Mouse (Mus musculus) monocyte, adult 59 days (primary cell): ENCODE results near the gene Zfp574. TPM values are rescaled to one million over a fixed set of nuclear protein-coding genes. Genes with fewer than 3 reads are reported as not detected.

Experiments used
- total RNA-seq, 2 experiments: library from RNA; stranded (reverse); gene quantifications; one replicate each; pipeline ENCODE4 v1.2.4; 2023

Gene Zfp574
- total RNA-seq: 10 to 100 TPM; 12.1 to 13.2 TPM

DNA sequence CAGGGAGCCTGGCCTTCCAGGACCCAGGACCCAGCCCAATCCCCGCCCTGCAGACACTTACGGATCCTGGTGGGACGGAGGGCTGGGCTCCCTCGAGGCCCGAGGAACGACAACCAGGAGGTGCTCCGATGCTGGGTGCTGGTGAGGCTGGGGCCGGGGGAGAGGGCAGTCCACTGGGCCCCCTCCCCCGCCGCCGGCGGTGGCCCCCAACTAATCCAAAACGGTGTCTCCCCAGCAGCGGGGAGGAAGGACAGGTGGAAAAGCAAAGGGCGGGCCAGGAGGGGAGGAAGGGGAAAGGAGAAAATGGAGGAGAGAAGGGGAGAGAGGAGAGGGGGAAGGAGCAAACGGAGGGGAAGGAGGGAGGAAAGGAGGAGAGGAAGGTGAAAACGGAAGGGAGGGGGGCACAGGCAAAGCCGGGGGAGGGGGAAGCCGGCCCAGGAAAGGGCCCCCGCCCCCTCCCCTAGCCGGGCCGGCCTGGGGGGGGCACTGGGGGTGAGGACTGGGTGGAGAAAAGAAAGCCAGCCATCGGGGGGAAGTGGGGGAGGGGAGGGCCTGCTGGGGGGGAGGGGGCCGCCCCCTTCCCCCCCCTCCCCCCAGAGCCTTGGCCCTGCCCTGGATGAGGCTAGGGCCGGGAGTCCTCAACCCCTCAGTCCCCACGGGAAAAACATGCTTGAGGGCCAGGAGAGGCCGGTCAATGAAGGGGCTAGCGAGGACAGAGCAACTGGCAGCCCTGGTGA, at the start of gene Zfp574, which contains the start of gene Grik5:
Zfp574 (plus strand) TSS at position 589 of the 737 bp plus-strand sequence.
Grik5 (minus strand) TSS at position 368 of the 737 bp plus-strand sequence.

Other genes starting within 250 kb of the Zfp574 start
- 1 to 10 TPM; 2.7 to 4.2 TPM for gene Gm9844, start 210.4 kb upstream of the Zfp574 start, total RNA-seq
- not detected for gene Lypd4, start 202.6 kb upstream of the Zfp574 start, total RNA-seq
- not detected for gene Dmrtc2, start 202.5 kb upstream of the Zfp574 start, total RNA-seq
- 1,000 to 10,000 TPM; 1,275 to 1,329 TPM for gene Rps19, start 188.2 kb upstream of the Zfp574 start, total RNA-seq
- gene Cd79a, start 175.2 kb upstream of the Zfp574 start, total RNA-seq: 1 to 10 TPM; 2.2 to 5.3 TPM
- 100 to 1,000 TPM; 595 to 645 TPM for gene Arhgef1, start 169.7 kb upstream of the Zfp574 start, total RNA-seq
- not detected for gene Gm4881, start 128.1 kb upstream of the Zfp574 start, total RNA-seq
- gene Rabac1, start 99.8 kb upstream of the Zfp574 start, total RNA-seq: 100 to 1,000 TPM; 143 to 159 TPM
- 100 to 1,000 TPM; 358 to 382 TPM for gene Atp1a3, start 66.6 kb upstream of the Zfp574 start, total RNA-seq
- 1 to 10 TPM; 1.8 TPM for gene Grik5, start 221 bp upstream of the Zfp574 start, total RNA-seq
- gene Pou2f2, start 107.2 kb downstream of the Zfp574 start, total RNA-seq: 100 to 1,000 TPM; 193 to 239 TPM
- gene Dedd2, start 148.0 kb downstream of the Zfp574 start, total RNA-seq: 10 to 100 TPM; 57.9 to 71.2 TPM
- 1 to 10 TPM; 7.0 to 8.1 TPM for gene Zfp526, start 148.9 kb downstream of the Zfp574 start, total RNA-seq
- gene Gsk3a, start 165.3 kb downstream of the Zfp574 start, total RNA-seq: 10 to 100 TPM; 73.5 to 80.3 TPM
- 10 to 100 TPM; 21.8 to 32.8 TPM for gene Erf, start 178.2 kb downstream of the Zfp574 start, total RNA-seq
- 100 to 1,000 TPM; 341 to 358 TPM for gene Cic, start 195.1 kb downstream of the Zfp574 start, total RNA-seq
- gene Pafah1b3, start 225.4 kb downstream of the Zfp574 start, total RNA-seq: 1 to 10 TPM; 9.2 to 9.5 TPM
- gene Prr19, start 228.8 kb downstream of the Zfp574 start, total RNA-seq: not detected
- not detected for gene Tmem145, start 233.5 kb downstream of the Zfp574 start, total RNA-seq
- gene Megf8, start 244.6 kb downstream of the Zfp574 start, total RNA-seq: 1 to 10 TPM; 7.8 to 9.5 TPM